Mouse (Mus musculus): ENCODE results near the gene Vmn2r15.

The Vmn2r15 gene

DNA sequence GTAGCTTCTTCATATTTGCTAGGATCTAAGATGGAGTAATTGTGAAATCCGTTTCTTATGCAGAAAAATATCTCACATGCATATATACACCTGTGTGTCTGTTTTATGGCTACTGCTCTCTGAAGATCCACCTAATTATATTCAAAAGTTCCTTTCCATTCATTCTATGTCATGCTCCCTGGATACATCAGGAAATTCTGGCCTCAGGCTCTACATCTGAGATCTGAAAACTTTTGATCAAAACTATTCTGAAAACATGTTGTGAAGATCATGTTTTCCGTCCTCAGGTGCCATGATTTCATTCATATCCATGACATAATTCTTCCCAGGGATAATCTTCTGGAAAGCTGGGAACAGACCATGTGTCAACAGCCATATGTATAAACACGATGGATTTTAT lies at the start of gene Vmn2r15:
Vmn2r15 (minus strand) TSS at position 101 of the 400 bp plus-strand sequence.
- DNase-seq (ENCODE audit: low read depth) = no peak

DNA sequence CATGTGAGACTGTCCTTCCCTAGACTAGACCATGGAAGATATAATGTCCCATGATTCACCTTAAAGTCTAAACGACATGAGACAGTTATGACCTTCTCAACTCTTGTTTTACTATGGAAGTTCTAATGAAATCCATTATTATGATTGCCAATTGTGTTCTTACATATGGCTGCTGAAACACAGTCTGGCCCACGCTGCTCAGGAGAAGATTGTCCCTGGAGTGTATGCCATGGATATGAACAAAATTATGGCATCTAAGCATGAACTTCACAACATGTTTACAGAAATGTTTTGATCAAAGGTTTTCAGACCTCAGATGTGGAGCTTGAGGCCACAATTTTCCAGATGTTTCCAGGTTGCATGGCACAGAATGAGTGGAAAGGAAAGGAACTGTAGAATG lies 32.4 kb upstream of the Vmn2r15 start, which contains the start of gene Vmn2r16:
Vmn2r16 (plus strand) TSS at position 301 of the 400 bp plus-strand sequence.
- DNase-seq (ENCODE audit: low read depth) = no peak

DNA sequence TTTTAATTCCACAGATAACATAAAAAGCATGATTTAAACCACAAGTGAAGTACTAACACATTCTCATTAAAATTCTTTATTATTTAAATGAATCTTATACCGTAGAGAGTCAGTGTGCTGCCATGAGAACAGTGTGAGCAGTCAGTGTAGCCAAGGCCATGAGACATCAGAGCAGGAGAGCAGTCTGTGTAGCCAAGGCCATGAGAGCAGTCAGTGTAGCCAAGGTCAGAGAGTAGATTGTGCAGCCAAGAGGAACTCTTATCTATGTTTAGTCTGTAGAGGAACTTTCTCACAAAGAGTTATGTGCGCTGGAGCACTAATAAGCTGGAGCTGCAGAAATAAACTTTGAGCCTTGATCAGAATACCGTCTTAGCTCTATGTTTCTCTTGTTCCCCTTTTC lies 2.8 kb downstream of the Vmn2r15 start:
- DNase-seq (ENCODE audit: low read depth) = no peak

Data from naive thymus-derived CD4-positive, alpha-beta T cell, adult 2 months (primary cell).